In the genomic region with DNA sequence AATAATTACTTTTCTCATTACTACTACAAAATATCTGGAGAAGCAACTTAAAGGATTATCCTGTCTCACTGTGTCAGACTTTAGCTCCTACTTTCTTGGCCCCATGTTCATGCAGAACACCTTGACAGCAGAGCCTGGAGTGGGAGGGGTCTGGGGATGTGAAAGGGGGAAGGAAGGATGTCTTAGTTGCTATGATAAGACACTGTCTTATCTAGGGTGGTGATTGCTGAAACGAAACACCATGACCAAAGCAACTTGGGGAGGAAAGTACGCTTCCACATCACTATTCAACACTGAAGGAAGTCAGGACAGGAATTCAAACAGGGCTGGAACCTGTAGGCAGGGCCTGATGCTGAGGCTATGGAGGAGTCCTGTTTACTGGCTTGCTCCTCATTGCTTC, we compare ENCODE assay signal across 21 mouse cellular contexts. TPM values are rescaled to one million over a fixed set of nuclear protein-coding genes. Genes with fewer than 3 reads are reported as not detected.
DNase-seq lines count a peak whose midpoint lies in the region; ATAC-seq and TF ChIP-seq lines count a peak whose summit lies in the region.
"Had no signal": no experiment of that assay in that cellular context is flagged by ENCODE, and none has a peak within 500 bp of the region (broad histone marks: within the 10 kb centered on the region; RNA-seq: fewer than 3 reads in every experiment).

No protein-coding gene starts in this region.

- H3K9ac ChIP-seq in midbrain, embryonic 11.5 days (ENCODE audit: low read length), result no peak overlapping the region
- H3K9ac ChIP-seq in MEL (ENCODE audit: control insufficient read depth, low read depth, low read length, poor library complexity, severe bottlenecking), result no peak overlapping the region

- H3K27ac ChIP-seq in midbrain, embryonic 11.5 days (ENCODE audit: low read depth, low read length), result no peak overlapping the region
- no peak overlapping the region for H3K27ac ChIP-seq in midbrain, embryonic 10.5 days (replicated peaks)
- no peak overlapping the region for H3K27ac ChIP-seq in MEL (ENCODE audit: control insufficient read depth, low read depth, low read length)

- no peak overlapping the region for H3K4me3 ChIP-seq in midbrain, embryonic 11.5 days (ENCODE audit: low read depth, low read length)
- H3K4me3 ChIP-seq in midbrain, embryonic 10.5 days, result no peak overlapping the region
- H3K4me3 ChIP-seq in MEL (ENCODE audit: control insufficient read depth in 1 of 2, insufficient read depth in 1 of 2, low read depth in 2 of 2, low read length in 2 of 2), result no peak overlapping the region

- H3K27me3 ChIP-seq in midbrain, embryonic 11.5 days (ENCODE audit: control insufficient read depth, insufficient read depth, low read length), result no peaks in the 10 kb centered on the region
- no peaks in the 10 kb centered on the region for H3K27me3 ChIP-seq in midbrain, embryonic 10.5 days (ENCODE audit: low read depth, poor library complexity, severe bottlenecking)
- no peaks in the 10 kb centered on the region for H3K27me3 ChIP-seq in MEL (ENCODE audit: control insufficient read depth in 1 of 2, insufficient read depth in 2 of 2, low read length in 2 of 2)

- no peaks in the 10 kb centered on the region for H3K4me1 ChIP-seq in midbrain, embryonic 11.5 days (ENCODE audit: control insufficient read depth, insufficient read depth, low read length)
- H3K4me1 ChIP-seq in midbrain, embryonic 10.5 days, result 0 out of 2 replicates have a peak, but pooled peaks cover 1% of the 10 kb centered on the region
- H3K4me1 ChIP-seq in MEL (ENCODE audit: control insufficient read depth in 1 of 2, insufficient read depth in 2 of 2, low read length in 2 of 2), result 0 out of 4 replicates have a peak, but pooled peaks cover 0 to 2% of the 10 kb centered on the region in 2 experiments

- H3K9me3 ChIP-seq in midbrain, embryonic 11.5 days (ENCODE audit: control insufficient read depth, low read length), result no peaks in the 10 kb centered on the region; the same call in 1 of the 2 replicates
- H3K9me3 ChIP-seq in midbrain, embryonic 10.5 days (replicated peaks), result peaks cover 11% of the 10 kb centered on the region; the same call in 1 of the 2 replicates
- no peaks in the 10 kb centered on the region for H3K9me3 ChIP-seq in MEL (replicated peaks; ENCODE audit: insufficient read depth, low read length)

- TF ChIP-seq RAD21 in MEL (IDR thresholded peaks at IDR 0.05; ENCODE audit: low read depth, low read length), result no peak

- WGBS in midbrain, embryonic 11.5 days, result 88% methylated on average over 2 of the region's 2 CpGs
- WGBS in midbrain, embryonic 10.5 days, result 90% methylated on average over 2 of the region's 2 CpGs

- H3K4me2 ChIP-seq in midbrain, embryonic 11.5 days, result no peak overlapping the region

- no peaks in the 10 kb centered on the region for H3K79me2 ChIP-seq in MEL (ENCODE audit: control insufficient read depth, insufficient read depth, low read length, poor library complexity)

- peak; percentile 72 for DNase-seq in heart, adult 11 months
- DNase-seq in heart, postnatal 14 days, result no peak
- DNase-seq in midbrain, embryonic 11.5 days (ENCODE audit: low spot score, missing footprints), result peak; percentile 26
- DNase-seq in midbrain, embryonic 10.5 days (ENCODE audit: low spot score), result no peak
- DNase-seq in MEL (ENCODE audit: low read depth, low spot score), result peak; percentile 69
- no peak for DNase-seq in ovary, postnatal 14 days (ENCODE audit: low spot score)
- DNase-seq: adrenal gland, adult 2 months; adrenal gland, adult 8-10 months; adrenal gland, postnatal 10 days; adrenal gland, postnatal 14 days; adrenal gland, postnatal 25 days; adrenal gland, postnatal 36 days; B cell, adult 2 months; cerebellum, adult 11 months; cerebellum, adult 11-12 months; cerebellum, adult 18-20 months; cerebellum, adult 2 months had no signal

- ATAC-seq in midbrain, embryonic 11.5 days (ENCODE audit: low FRiP score), result no peak
- ATAC-seq: activated CD4-positive, CD25-positive, alpha-beta regulatory T cell, adult 4 months; CD4-positive, CD25-positive, alpha-beta regulatory T cell, adult 4 months; Patski had no signal

- no peaks in the 10 kb centered on the region for H3K36me3 ChIP-seq in midbrain, embryonic 11.5 days (ENCODE audit: control insufficient read depth, insufficient read depth, low read length)
- no peaks in the 10 kb centered on the region for H3K36me3 ChIP-seq in midbrain, embryonic 10.5 days
- H3K36me3 ChIP-seq in MEL (ENCODE audit: control insufficient read depth in 1 of 2, insufficient read depth in 2 of 2, low read length in 2 of 2), result peaks cover 0 to 4% of the 10 kb centered on the region in 2 experiments; a peak in 2 of 4 replicates
- H3K36me3 ChIP-seq: G1E had no signal

- intact Hi-C loops in heart, postnatal 14 days (cut with DNase I), result loop anchor here (10.0 kb wide), 1 partner anchor 161 kb away; no protein-coding TSS in a partner anchor

- TF ChIP-seq EP300 in MEL (IDR thresholded peaks at IDR 0.05; ENCODE audit: low read depth in 1 of 2, low read length in 2 of 2), result peak; percentile 45 to 64; a peak in 3 of 4 replicates

- no peak for TF ChIP-seq POLR2A in MEL (IDR thresholded peaks at IDR 0.05; ENCODE audit: control insufficient read depth in 1 of 2, insufficient read depth in 1 of 2, low read depth in 1 of 2, low read length in 2 of 2, poor library complexity in 1 of 2)

- TF ChIP-seq CTCF in MEL (IDR thresholded peaks at IDR 0.05 in 2 of 3, conservative IDR thresholded peaks at IDR 0.05 in 1 of 3; ENCODE audit: control insufficient read depth in 1 of 3, insufficient read depth in 1 of 3, low read depth in 2 of 3, low read length in 3 of 3, poor library complexity in 1 of 3, severe bottlenecking in 1 of 3), result no peak

TF ChIP-seq in MEL, 35 proteins besides CTCF, POLR2A, EP300 and RAD21:
- TF ChIP-seq ZC3H11A (IDR thresholded peaks at IDR 0.05; ENCODE audit: low read depth, low read length), result no peak
- TF ChIP-seq ETS1 (IDR thresholded peaks at IDR 0.05; ENCODE audit: low read depth, low read length), result peak; percentile 62
- TF ChIP-seq MXI1 (IDR thresholded peaks at IDR 0.05; ENCODE audit: low read depth, low read length), result no peak
- no peak for TF ChIP-seq ZNF384 (IDR thresholded peaks at IDR 0.05; ENCODE audit: low read depth, low read length)
- no peak for TF ChIP-seq USF1 (IDR thresholded peaks at IDR 0.05; ENCODE audit: low read depth, low read length)
- no peak for TF ChIP-seq USF2 (IDR thresholded peaks at IDR 0.05; ENCODE audit: borderline replicate concordance in 1 of 2, insufficient read depth in 1 of 2, low read depth in 1 of 2, low read length in 2 of 2)
- TF ChIP-seq MEF2A (IDR thresholded peaks at IDR 0.05; ENCODE audit: extremely low read depth, insufficient replicate concordance, low read depth, low read length, poor library complexity, severe bottlenecking), result no peak
- 0 out of 2 replicates have a peak, but pooled peaks have one; percentile 35 for TF ChIP-seq RCOR1 (IDR thresholded peaks at IDR 0.05; ENCODE audit: low read depth, low read length)
- no peak for TF ChIP-seq JUND (IDR thresholded peaks at IDR 0.05; ENCODE audit: low read depth, low read length)
- TF ChIP-seq ELF1 (IDR thresholded peaks at IDR 0.05; ENCODE audit: low read depth, low read length), result no peak
- TF ChIP-seq NELFE (IDR thresholded peaks at IDR 0.05; ENCODE audit: low read depth, low read length), result no peak
- peak; percentile 54 for TF ChIP-seq TCF12 (IDR thresholded peaks at IDR 0.05; ENCODE audit: low read depth, low read length)
- no peak for TF ChIP-seq SMC3 (IDR thresholded peaks at IDR 0.05; ENCODE audit: low read depth, low read length)
- no peak for TF ChIP-seq MAZ (IDR thresholded peaks at IDR 0.05; ENCODE audit: low read depth, low read length)
- no peak for TF ChIP-seq ZMIZ1 (IDR thresholded peaks at IDR 0.05; ENCODE audit: low read depth, low read length)
- no peak for TF ChIP-seq ZKSCAN1 (IDR thresholded peaks at IDR 0.05; ENCODE audit: low read depth, low read length)
- TF ChIP-seq POLR2AphosphoS2 (IDR thresholded peaks at IDR 0.05; ENCODE audit: low read length), result no peak
- no peak for TF ChIP-seq HCFC1 (IDR thresholded peaks at IDR 0.05; ENCODE audit: low read depth, low read length)
- peak; percentile 72 for TF ChIP-seq GATA1 (IDR thresholded peaks at IDR 0.05; ENCODE audit: low read depth, low read length)
- TF ChIP-seq MAX (IDR thresholded peaks at IDR 0.05; ENCODE audit: low read length), result no peak
- TF ChIP-seq UBTF (IDR thresholded peaks at IDR 0.05; ENCODE audit: borderline replicate concordance, insufficient read depth, low read depth, low read length), result no peak
- TF ChIP-seq BHLHE40 (IDR thresholded peaks at IDR 0.05; ENCODE audit: borderline replicate concordance, low read depth, low read length), result no peak
- TF ChIP-seq GABPA (IDR thresholded peaks at IDR 0.05; ENCODE audit: low read depth, low read length), result no peak
- TF ChIP-seq TBP (IDR thresholded peaks at IDR 0.05; ENCODE audit: low read depth, low read length), result no peak

RNA-seq across cellular contexts. Expression of a gene that starts 11.3 kb away (rescaled TPM):
- total RNA-seq in heart, postnatal 14 days (2021), result 10 to 100 TPM; 22.8 to 25.4 TPM
- 4.0 and 4.5 TPM in 2 replicates for polyA plus RNA-seq in midbrain, embryonic 11.5 days (2014; fragmentation: Nextera tagmentation; extraction: Ambion mirVana)
- polyA plus RNA-seq in midbrain, embryonic 10.5 days (2016; fragmentation: Nextera tagmentation; extraction: Ambion mirVana), result 3.4 and 3.7 TPM in 2 replicates
- 13.8 and 15.5 TPM in 2 replicates for total RNA-seq in MEL (2012; rRNA removed)
- 10 to 100 TPM; 20.4 to 39.8 TPM for polyA plus RNA-seq in MEL (2012; ENCODE audit: insufficient read depth in 1 of 2, insufficient read length in 2 of 2, low read depth in 1 of 2, low replicate concordance in 2 of 2, missing spikeins in 1 of 2)

Comparison
In these comparisons a context has a peak if more than half of its experiments do, and no peak if none do; other contexts are left out.
1. DNase-seq: peak in heart, adult 11 months (single experiment), midbrain, embryonic 11.5 days (single experiment) and MEL (single experiment); none in heart, postnatal 14 days (0 of 2), midbrain, embryonic 10.5 days (single experiment) and ovary, postnatal 14 days (single experiment).